Mouse (Mus musculus) kidney, postnatal 0 days (tissue): ENCODE data around the gene Fitm2. TPM values are rescaled to one million over a fixed set of nuclear protein-coding genes. Genes with fewer than 3 reads are reported as not detected.
A peak's percentile ranks its signal among the peaks of the same experiment; 100 is the strongest.

Source experiments
- ATAC-seq: fragments of 200-750 bp; cut with Nextera tagmentation; replicated peaks from 2 replicates; pipeline ENCODE4 v1.8.0; 2017; ENCODE audit warnings: low read depth, moderate number of reproducible peaks, moderate TSS enrichment, moderate library complexity; ENCODE audit not compliant: low FRiP score
- DNase-seq: peaks from one replicate; pipeline ENCODE4 v3.0.0-alpha.2; 2016; ENCODE audit warnings: low spot score
- H3K27ac ChIP-seq: fragments of 300-500 bp; sonication (generic); 2 replicates; pipeline ENCODE4 v1.5.1; 2014; ENCODE audit warnings: mild to moderate bottlenecking
- H3K27me3 ChIP-seq: fragments of 300-500 bp; sonication (generic); 2 replicates; pipeline ENCODE4 v1.6.1; 2014; ENCODE audit warnings: low read length, mixed read lengths; ENCODE audit not compliant: insufficient read depth
- H3K36me3 ChIP-seq: fragments of 300-500 bp; sonication (generic); 2 replicates; pipeline ENCODE4 v1.6.1; 2014; ENCODE audit warnings: low read length, mixed read lengths; ENCODE audit not compliant: insufficient read depth
- H3K4me1 ChIP-seq: fragments of 300-500 bp; sonication (generic); replicated peaks from 2 replicates; pipeline ENCODE4 v1.6.1; 2014; ENCODE audit warnings: antibody characterized with exemption, low read length, mixed read lengths; ENCODE audit not compliant: insufficient read depth
- H3K4me2 ChIP-seq: fragments of 300-500 bp; sonication (generic); 2 replicates; pipeline ENCODE4 v1.6.1; 2014; ENCODE audit warnings: mild to moderate bottlenecking, low read length, moderate library complexity, mixed read lengths
- H3K4me3 ChIP-seq: fragments of 300-500 bp; sonication (generic); replicated peaks from 2 replicates; pipeline ENCODE4 v1.5.1; 2014; ENCODE audit warnings: low read depth, low read length
- H3K9ac ChIP-seq: fragments of 300-500 bp; sonication (generic); 2 replicates; pipeline ENCODE4 v1.6.1; 2014; ENCODE audit warnings: low read depth, low read length
- H3K9me3 ChIP-seq: fragments of 300-500 bp; sonication (generic); replicated peaks from 2 replicates; pipeline ENCODE4 v1.6.1; 2016; ENCODE audit warnings: low read length, inconsistent platforms, mixed read lengths
- CTCF ChIP-seq: IDR thresholded peaks from 2 replicates; pipeline ENCODE4 v1.5.1; 2016; ENCODE audit warnings: antibody characterized with exemption, low read depth, mild to moderate bottlenecking, moderate library complexity
- WGBS: fragments of 180-500 bp; shearing (Covaris S2); extraction: QIAGEN DNeasy Blood & Tissue Kit; methylation state at CpG from one replicate; pipeline ENCODE4 v1.1.7; 2014; 5-methylcytosine and 5-hydroxymethylcytosine counted together
- polyA plus RNA-seq: library from polyadenylated mRNA; unstranded; fragments of >200 nt; fragmentation: Nextera tagmentation; extraction: Ambion mirVana; gene quantifications from 2 replicates; pipeline ENCODE4 v1.2.1, GENCODE M21; 2015

Gene Fitm2
- polyA plus RNA-seq, 1 experiment from 2014 or later: 10.4 TPM

GRCm38 (mm10) chr2:163449276-163449675 is 23.2 kb downstream of the Fitm2 start:
- Histone ChIP-seq H3K27me3 (no peaks in the 10 kb centered on the region), H3K4me3 (no peak overlapping the region), H3K4me1 (no peaks in the 10 kb centered on the region), H3K9ac (no peak overlapping the region), H3K27ac (no peak overlapping the region), H3K36me3 (no peaks in the 10 kb centered on the region), H3K4me2 (no peak overlapping the region), H3K9me3 (no peaks in the 10 kb centered on the region)
- no peak for TF ChIP-seq CTCF
- DNase-seq: no peak
- ATAC-seq: no peak
- WGBS: 59% methylated on average over 3 of the region's 3 CpGs

GRCm38 (mm10) chr2:163447375-163447774 is 25.1 kb downstream of the Fitm2 start:
- WGBS: 87% methylated on average over 12 of the region's 12 CpGs
- H3K4me2 ChIP-seq: no peak overlapping the region
- no peak overlapping the region for H3K4me3 ChIP-seq
- DNase-seq: no peak
- no peak overlapping the region for H3K27ac ChIP-seq
- ATAC-seq: no peak
- no peaks in the 10 kb centered on the region for H3K36me3 ChIP-seq
- no peak overlapping the region for H3K9ac ChIP-seq
- H3K9me3 ChIP-seq: no peaks in the 10 kb centered on the region
- TF ChIP-seq CTCF: no peak
- H3K4me1 ChIP-seq: no peaks in the 10 kb centered on the region
- no peaks in the 10 kb centered on the region for H3K27me3 ChIP-seq

DNA sequence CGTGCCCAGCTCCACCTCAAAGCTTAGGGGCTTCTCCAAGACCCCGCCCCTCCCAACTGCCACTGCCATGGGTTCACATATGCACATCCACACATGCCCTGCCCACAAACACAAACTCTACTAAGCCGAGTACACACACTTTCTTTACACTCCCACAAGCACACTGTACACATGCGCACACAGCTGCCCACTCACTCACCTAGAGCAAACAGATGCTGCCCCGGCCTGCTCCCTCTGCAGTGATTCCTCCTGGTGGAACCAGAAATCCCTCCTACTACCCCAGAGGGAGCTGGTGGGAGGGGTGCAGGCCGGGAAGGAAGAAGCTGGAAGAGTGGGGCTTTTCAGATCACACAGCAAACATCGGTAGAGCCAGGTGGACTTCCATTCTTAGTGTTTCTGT is 28.4 kb downstream of the Fitm2 start:
- DNase-seq: no peak
- no peaks in the 10 kb centered on the region for H3K36me3 ChIP-seq
- H3K9ac ChIP-seq: no peak overlapping the region
- H3K4me2 ChIP-seq: no peak overlapping the region
- no peaks in the 10 kb centered on the region for H3K9me3 ChIP-seq
- 58% methylated on average over 7 of the region's 7 CpGs for WGBS
- H3K27me3 ChIP-seq: 0 out of 2 replicates have a peak, but pooled peaks cover under 1% of the 10 kb centered on the region
- ATAC-seq: no peak
- TF ChIP-seq CTCF: no peak
- no peak overlapping the region for H3K27ac ChIP-seq
- no peak overlapping the region for H3K4me3 ChIP-seq
- H3K4me1 ChIP-seq: no peaks in the 10 kb centered on the region

DNA sequence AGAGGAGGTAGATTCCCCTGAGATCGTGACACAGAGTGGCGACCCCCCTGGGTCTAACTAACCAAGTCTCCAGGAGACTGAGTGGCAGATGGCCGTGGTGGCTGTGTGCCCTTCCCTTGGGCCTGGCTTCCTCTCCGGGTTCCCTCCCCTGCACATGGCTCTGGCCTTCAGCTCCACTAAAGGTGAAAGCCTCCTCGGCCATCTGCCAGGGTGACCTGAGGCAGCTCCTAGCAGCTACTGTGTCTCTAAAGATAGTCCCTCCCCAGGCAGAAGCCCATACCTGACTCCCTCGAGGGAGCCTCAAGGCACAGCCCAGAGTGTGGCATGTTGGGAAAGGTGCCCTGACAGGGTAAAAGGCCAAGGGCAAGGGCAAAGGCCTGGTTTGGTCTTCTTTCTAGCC is 28.9 kb downstream of the Fitm2 start:
- H3K4me2 ChIP-seq: no peak overlapping the region
- DNase-seq: no peak
- no peak overlapping the region for H3K27ac ChIP-seq
- H3K9me3 ChIP-seq: no peaks in the 10 kb centered on the region
- no peak overlapping the region for H3K9ac ChIP-seq
- no peaks in the 10 kb centered on the region for H3K36me3 ChIP-seq
- peaks cover 1% of the 10 kb centered on the region; the same call in 1 of the 2 replicates for H3K4me1 ChIP-seq
- 65% methylated on average over 6 of the region's 6 CpGs for WGBS
- ATAC-seq: no peak
- H3K27me3 ChIP-seq: 0 out of 2 replicates have a peak, but pooled peaks cover 5% of the 10 kb centered on the region
- H3K4me3 ChIP-seq: no peak overlapping the region
- TF ChIP-seq CTCF: no peak

DNA sequence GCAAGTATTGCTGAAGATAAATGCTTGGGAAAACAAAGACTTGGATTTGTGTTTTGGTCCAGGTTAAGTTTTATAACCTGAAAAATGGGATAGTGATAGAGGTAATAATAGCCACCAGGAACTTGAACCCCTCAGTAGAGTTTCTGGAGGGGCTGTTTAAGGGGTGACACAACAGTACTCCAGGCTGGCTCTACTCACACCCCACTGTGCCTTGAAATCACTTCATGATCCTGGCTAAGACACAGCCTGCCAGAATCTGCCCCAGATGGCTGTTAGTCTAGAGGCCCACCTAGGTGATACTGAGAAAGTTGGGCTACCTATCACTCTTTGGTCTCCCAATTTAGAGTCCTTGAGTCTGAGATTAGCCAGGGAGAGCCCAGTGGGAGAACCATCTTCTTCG is 32.9 kb downstream of the Fitm2 start:
- Histone ChIP-seq H3K4me3 (no peak overlapping the region), H3K9ac (no peak overlapping the region), H3K4me2 (no peak overlapping the region), H3K27ac (no peak overlapping the region), H3K9me3 (no peaks in the 10 kb centered on the region), H3K27me3 (0 out of 2 replicates have a peak, but pooled peaks cover 7% of the 10 kb centered on the region), H3K36me3 (no peaks in the 10 kb centered on the region), H3K4me1 (peaks cover 6% of the 10 kb centered on the region; the same call in 1 of the 2 replicates)
- 46% methylated on average over 1 of the region's 1 CpGs for WGBS
- ATAC-seq (no peak), DNase-seq (no peak)
- TF ChIP-seq CTCF: no peak

GRCm38 (mm10) chr2:163438619-163439451 is 33.6 kb downstream of the Fitm2 start:
- ATAC-seq: no peak
- Histone ChIP-seq H3K9ac (no peak overlapping the region), H3K4me2 (peak overlapping the region; percentile 43), H3K4me3 (peak overlapping the region; percentile 13; the same call in 1 of the 2 replicates), H3K27me3 (0 out of 2 replicates have a peak, but pooled peaks cover 7% of the 10 kb centered on the region), H3K9me3 (no peaks in the 10 kb centered on the region), H3K4me1 (peaks cover 6% of the 10 kb centered on the region; the same call in 1 of the 2 replicates), H3K27ac (no peak overlapping the region), H3K36me3 (no peaks in the 10 kb centered on the region)
- peak; percentile 69 for DNase-seq
- WGBS: under 1% methylated on average over 30 of the region's 30 CpGs
- TF ChIP-seq CTCF: no peak
